Mouse (Mus musculus) frontal cortex, adult (tissue): Measurements from ENCODE around the gene Hoxc13.

Experiments used
- ATAC-seq: cut with Nextera tagmentation; 2 replicates; pipeline ENCODE4 v1.9.2; 2017; ENCODE audit warnings: mild to moderate bottlenecking, moderate library complexity, mixed read lengths; ENCODE audit not compliant: low TSS enrichment

Hoxc13 gene

DNA sequence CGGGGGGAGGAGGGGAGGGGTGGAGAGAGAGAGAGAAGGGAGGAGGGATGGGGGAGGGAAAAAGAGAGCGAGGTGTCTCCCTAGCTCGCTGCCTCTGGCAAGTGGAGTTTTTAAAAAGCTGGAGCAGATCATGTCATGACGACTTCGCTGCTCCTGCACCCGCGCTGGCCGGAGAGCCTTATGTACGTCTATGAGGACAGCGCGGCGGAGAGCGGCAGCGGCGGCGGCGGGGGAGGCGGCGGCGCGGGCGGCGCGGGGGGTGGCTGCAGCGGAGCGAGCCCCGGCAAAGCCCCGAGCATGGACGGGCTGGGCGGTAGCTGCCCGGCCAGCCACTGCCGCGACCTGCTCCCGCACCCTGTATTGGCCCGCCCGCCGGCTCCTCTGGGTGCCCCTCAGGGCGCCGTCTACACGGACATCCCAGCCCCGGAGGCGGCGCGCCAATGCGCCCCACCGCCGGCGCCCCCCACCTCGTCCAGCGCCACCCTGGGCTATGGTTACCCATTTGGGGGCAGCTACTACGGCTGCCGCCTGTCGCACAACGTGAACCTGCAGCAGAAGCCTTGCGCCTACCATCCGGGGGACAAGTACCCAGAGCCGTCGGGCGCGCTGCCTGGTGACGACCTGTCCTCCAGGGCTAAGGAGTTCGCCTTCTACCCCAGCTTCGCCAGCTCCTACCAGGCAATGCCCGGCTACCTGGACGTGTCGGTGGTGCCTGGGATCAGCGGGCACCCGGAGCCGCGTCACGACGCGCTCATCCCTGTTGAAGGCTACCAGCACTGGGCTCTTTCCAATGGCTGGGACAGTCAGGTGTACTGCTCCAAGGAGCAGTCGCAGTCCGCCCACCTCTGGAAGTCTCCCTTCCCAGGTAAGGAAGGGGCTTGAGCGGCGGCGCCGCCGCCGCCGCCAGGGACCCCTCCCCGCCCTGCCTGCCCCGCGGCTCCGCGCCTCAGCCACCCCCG is at the start of gene Hoxc13:
Hoxc13 (plus strand) TSS at position 51 of the 959 bp plus-strand sequence.
- no peak for ATAC-seq

DNA sequence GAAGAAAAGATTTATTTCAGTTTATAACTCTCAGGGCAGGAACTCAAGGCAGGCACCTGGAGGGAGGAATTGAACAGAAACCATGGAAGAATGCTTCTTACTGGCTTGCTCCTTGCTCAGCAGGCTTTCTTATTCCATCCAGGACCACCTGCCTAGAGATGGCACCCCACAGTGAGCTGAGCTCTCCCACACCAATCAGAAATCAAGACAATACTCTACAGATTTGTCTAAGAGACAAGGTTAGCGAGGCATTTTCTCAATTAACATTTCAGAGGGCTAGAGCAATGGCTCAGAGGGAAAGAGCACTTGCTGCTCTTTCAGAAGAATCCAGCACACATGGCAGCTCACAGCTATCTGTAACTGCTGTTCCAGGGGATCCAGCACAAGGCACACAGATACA is 35.1 kb upstream of the Hoxc13 start:
- no peak for ATAC-seq

DNA sequence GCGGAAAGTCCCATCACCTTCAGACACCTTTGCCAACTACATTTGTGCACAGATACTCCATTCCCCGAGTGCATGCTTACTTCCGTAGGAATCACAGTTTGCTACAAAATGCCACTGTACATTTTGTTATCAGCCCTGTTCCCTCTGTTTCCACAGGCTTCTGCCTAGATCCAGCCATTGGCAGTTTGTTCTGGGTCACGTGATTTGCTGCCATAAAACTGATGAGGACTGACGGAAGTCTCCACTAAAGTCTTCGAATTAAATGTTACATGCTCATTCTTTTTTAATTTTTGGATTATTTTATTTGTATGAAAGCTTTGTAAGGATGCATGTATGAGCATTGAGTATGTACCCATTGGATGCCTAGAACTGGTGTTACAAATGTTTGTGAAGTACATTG is 25.8 kb upstream of the Hoxc13 start:
- no peak for ATAC-seq

DNA sequence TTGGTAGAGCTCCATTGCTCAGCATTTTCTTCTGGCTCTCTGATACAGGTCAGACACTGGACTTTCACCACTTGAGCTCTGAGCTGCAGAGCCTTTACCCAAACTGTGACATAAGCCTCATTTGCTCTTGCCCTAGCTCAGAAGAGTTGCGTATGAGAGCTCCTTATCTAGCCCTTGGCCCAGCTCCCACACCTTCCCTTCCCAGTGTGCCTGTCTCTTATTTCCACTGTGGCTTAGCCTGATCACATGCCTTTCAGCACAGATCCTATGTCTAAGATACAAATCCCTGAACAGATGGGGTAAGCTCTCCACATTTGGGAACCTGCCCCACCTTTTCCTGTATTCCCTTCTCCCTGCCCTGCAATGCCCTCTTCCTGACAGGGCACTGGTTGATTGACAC is 16.0 kb upstream of the Hoxc13 start:
- ATAC-seq, result no peak

DNA sequence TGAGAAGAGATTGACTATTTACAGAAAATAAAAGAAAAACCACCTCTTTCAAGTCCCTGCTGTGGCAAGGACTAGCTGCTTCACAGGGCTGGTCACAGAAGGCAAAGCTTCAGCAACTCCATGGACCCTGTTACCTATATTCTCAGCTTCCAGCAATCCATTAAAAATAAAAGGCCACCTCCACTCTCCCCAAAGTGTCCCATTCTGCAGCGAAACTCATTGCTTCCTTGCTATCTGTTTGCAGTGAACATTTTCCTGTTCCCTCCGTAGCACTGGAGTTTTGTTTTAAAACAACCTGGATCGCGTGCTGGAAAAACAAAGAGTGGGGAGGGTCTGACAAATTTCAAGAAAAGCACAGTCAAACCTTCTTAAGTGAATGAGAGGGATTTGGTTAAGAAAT is 11.4 kb upstream of the Hoxc13 start:
- ATAC-seq, result no peak

DNA sequence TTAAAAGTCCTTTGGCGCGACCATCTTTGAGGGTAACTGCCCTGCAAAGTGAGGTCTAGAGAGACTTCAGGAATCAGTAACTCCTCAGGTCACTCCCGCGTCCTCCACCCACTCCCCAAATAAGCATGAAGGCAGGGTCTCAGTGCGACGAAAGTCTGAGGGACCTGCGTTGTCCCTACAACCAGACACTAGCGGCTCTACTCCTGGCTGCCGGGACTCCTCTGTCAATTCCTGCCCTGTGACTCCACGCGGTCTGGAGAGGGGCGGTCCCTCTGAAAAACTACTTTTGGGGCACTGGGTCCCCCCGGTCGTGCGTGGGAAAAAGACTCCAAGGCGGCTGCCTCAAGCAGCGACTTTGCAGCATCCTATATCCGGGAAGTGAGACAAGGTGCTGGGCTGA is 10.9 kb upstream of the Hoxc13 start:
- no peak for ATAC-seq

DNA sequence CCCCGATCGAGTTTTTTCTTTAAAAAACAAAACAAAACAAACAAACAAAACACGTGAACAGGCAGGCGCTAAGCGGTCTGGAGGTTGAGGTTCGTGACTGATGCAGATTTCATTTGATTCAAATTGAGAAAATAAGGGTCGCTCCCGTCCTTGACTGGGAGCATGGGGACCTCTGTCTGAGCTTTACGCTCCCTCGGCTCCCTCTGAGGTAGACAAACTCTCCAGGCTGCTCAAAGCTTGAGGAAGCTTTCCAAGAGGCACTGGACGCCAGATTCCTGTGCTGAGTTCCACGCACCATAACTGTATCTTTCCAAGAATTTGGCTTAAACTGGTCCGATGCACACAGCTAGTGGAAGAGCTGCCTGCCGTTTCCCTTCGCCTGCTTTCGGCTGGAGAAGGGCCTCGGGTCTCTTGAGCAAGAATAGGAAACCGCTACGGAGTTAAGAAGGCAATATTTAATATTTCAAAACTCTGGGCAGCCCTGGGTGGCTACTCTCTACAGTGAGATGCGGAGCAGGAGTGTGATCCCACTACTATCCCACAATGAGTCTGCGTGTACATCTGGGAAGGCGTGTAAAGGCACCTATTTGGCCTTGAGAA is 10.3 kb upstream of the Hoxc13 start:
- no peak for ATAC-seq

DNA sequence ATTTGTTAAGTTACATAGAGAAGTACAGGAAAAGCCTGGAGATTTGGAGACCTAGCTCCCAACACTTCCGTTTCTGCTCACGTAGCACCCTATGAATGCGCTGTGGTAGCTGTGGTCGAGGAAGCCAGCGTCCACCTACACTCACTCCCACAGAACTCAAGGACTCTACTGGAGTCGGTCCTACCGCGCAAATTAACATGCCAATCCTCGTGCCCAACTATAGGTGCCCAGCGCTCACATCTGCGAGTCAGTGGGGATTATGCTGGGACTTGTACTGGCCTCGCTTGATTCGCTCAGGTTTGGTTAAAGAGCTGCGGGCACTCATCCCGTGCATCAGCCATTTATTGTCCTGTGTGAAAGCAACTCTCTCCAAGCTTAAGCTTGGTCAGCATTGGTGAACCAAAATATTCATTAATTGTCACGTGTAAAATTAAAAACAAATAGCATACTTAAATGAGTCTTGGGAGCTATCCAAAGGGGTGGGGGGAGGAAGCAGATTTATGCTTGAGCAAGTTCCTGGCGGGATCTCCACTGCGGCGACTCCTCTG is 7.8 kb upstream of the Hoxc13 start:
- no peak for ATAC-seq

DNA sequence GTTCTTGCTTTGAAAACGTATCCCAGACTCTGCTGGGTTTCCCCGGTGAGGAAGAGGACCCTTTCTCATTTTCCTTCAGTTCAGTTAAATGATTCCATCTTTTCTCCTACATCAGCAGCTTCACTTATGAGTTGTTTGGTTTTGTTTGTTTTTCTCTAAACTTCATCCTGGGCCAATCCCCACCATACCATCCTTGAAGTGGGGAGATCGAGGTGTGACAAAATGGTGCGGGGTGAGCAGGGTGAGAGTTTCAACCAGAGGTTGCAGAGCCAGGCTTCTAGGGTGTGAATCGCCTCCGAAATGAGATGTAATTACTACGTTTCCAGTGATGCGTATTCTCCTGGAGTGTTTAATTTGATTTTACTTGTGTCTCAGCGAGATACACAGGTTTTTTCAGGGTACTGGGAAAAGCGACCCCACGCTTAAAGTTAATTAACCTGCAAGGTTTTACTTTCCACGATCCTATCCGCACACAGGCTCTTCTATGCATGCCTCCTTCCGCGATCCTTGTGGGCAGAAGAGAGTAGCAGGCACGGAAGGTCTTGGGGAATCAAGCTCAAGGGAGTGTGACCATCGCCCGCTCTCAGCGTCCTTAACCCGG is 2.8 kb upstream of the Hoxc13 start:
- no peak for ATAC-seq

DNA sequence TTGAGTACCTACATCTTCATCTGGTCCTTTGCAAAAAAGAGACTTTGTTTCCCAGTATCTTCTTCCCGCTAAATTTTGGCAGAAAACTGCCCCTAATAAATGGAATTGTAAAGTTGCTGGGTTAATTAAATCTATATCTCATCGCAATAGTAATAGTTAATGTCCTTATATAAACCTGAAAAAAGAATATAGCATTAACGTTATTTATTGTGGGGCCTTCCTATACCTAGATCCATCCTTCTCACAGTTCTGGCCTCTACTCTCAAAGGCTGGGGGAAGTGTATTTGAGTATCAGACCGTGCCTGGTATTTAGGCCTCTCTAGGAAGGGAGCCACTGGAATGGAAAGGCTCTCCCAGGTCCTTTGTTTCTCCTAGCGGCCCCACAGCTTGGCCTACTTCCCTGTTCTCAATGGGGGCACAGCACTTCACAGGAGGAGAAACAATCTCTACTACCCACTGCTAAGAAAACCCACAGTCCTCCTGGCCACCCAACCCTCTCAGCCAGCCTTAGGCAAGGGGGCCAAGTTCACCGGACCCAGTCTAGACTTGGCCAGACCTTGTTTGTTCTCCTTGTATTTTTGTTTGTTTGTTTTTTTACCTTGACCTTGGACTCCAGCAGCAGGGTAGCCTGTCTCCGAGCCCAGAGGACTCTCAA is 2.2 kb upstream of the Hoxc13 start:
- no peak for ATAC-seq

DNA sequence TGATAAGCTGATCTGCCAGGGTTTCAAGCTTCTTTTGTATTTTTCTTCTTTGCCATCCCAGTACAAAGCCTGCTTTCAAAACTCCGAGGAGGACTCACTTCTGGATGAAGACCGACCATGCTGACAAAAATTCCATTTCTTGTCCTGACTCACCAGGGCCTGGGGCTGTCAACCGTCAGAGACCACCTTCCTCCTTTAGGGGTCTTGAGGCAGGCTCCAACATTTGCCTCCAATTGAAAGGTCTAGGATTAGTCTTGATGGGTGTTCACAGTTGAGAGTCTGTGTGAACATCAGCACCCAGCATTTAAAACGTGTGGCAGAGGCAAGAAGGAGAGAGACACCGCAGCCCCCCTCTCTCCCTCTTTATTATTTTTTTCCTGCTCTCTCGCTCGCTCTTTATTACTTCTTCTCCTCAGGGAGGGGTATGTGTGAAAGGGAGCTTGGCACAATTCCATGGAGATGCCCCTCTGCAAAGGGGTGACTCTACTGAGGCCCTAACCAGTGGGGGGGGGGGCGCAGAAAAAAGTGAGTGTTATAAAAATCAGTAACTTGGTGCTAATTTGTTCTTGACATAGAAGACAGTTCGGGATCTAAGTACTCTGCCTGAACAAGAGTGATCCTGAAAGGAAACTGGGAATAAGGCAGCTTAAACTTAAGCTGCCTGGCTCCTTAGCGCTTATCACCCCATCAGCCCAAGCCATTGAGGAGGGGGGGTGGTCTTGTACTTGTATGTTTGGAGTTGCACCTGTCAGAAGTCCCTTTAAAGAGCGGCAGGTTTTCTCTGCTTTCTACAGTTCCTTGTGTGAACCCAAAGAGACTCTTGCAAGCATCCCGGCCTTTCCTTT is 1.3 kb upstream of the Hoxc13 start:
- ATAC-seq, result no peak

DNA sequence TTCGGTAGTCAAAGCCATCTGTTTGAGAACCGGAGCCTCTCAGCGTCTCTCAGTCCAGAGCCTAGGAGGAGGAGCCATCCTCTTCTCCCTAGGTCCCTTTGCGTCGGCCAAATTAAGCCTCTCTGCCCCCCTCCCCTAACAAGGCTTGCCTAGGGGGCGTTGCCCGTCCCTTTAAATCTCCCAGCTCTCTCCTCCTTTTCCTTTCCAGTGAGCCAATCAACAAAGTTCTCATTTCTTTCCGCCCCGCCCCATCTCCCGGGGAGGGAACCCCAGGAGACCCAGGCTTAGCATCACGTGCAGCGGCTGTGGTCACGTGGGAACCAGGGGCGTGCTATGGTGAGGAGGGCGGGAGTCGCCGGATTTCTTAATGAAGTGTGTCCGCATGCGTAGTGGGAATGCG is 284 bp upstream of the Hoxc13 start:
- no peak for ATAC-seq

DNA sequence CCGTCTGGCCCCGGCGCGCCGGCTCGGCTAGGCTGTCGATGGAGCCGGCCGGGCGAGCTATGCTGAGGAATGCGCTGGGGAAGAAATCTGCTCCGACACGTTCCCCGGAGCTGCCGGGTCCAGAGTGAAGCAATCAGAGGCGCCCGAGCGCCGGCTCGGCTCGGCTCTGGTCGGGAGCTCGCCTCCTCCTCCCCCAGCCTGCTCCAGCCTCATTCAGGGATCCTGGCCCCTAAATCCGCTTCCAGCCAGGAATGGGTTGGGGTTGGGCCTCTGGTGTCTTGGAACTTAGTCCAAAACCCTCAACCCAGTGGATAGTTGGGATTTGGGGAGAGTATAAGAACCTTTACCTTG is 1.1 kb downstream of the Hoxc13 start:
- no peak for ATAC-seq

DNA sequence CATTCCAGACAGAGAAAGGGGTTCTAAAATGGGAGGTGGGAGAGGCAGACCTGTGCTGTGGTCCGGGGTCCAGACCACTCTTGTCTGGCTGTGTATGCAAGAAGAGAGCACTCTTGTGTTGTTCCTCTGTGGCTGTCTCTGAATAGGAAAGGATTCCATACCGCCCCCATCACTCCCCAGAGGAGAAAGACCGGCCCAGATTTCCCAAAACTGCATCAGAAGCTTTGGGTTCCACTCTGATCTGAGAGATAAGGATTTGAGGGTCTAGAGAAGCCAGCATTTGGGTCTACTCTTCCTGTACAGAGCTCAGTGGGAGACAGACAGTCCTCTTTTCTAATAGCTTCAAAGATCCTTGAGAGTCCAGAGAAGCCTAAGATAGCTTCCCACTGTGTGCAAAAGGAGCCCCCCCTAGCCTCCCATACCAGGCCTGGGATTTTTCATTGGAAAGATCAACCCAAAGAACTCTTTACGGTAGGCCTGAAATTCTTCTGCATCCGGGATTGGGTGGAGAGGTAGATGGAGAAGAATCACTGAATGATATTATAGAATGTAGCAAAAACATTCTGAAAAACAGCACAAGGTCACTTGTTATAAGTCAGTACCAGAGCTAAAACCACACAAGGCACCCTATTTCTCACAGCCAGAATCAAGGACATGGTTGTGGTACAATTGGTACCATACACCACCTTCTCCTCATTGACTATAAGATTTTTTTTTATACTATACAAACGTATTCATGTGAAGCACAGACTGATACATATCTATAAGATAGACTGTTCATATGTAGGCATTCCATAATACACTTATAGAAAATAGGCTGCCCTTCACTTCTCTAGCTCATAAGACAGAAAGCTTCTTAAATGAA is 2.0 kb downstream of the Hoxc13 start:
- no peak for ATAC-seq

DNA sequence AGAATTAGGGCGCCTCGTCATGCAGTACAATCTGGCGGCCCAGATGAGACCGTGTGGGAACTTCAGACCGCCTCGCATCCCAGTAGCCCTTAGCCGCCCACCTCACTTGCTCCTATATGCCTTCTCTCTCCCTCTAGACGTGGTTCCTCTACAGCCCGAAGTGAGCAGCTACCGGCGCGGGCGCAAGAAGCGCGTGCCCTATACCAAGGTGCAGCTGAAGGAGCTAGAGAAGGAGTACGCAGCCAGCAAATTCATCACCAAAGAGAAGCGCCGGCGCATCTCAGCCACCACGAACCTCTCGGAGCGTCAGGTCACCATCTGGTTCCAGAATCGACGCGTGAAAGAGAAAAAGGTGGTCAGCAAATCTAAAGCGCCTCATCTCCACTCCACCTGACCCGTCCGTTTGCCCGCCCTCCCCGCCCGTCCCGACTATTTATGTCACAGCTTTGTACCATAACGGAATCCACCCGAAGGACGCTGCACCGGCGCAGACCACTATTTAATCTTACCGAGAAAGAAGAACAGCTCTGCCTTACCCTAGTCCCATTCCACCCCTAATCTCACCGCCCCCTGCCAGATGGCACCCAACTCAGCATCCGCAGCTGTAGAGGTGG is 6.2 kb downstream of the Hoxc13 start:
- ATAC-seq, result no peak

DNA sequence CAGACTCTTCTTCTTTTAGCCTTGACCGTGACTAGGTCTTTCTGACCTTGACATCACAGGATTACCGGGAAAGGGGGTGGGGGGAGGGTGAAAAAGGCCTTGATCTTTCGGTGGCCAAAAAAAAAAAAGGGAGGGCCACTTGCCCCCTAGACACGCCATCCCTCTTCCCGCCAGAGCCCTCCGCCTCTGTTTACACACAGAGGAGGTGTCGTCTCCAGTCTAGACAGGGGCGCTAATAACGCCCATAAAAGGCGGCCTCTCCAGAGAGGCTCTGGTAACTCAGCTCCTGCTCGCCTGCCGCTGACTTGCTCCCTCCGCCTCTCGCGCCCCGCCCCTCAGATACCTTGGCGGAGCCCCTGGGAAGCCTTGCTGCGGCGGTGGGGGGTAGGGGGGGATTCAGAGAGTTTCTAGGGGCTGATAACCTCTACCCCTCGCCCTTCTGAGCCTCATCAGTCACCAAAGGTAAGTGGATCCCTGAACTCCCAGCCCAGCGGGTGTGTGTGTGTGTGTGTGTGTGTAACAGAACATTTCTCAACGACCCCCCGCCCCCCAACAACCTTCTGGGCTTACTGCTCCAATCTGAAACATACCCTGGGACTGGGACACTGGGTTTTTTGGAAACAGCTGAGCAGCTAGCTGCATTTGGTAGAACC is 10.9 kb downstream of the Hoxc13 start:
- ATAC-seq, result no peak

DNA sequence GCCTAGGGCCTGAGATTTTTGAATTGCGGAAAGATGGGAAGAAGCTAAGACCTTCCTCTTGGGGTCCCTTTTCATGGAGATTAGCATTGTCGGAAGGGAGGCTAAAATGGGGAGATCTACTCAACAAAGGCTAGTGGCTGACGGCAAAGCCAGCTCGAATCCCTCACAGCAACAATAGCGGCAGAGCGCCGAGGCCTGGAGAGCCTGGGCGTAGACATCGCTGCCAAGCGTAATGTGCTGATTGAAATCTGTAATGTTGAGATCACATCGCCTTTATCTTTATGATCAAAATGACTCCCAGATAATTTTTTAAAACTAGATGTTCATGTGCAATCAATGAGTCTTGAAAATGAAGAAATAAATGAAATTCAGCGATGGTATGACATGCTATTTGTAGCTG is 13.5 kb downstream of the Hoxc13 start:
- ATAC-seq, result no peak

DNA sequence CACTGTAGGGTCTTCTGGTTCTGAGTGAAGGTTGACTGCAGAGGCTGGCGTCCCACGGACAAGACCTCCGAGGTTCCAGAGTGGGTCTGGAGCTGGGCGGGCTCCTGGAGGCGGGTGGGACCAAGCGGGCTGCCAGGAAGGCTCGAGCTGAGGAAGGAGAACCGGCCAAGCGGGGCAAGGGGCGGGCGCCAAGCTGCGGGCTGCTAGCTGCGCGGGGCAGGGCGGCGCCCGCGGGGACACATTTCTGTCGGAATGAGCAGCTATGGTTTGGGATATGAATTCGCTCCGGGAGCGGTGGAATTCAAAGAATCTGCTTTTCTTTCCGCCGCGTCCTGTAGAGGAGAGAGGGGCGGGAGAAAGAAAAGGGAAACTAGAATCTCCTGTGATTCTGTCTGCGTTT is 14.0 kb downstream of the Hoxc13 start:
- ATAC-seq, result no peak

DNA sequence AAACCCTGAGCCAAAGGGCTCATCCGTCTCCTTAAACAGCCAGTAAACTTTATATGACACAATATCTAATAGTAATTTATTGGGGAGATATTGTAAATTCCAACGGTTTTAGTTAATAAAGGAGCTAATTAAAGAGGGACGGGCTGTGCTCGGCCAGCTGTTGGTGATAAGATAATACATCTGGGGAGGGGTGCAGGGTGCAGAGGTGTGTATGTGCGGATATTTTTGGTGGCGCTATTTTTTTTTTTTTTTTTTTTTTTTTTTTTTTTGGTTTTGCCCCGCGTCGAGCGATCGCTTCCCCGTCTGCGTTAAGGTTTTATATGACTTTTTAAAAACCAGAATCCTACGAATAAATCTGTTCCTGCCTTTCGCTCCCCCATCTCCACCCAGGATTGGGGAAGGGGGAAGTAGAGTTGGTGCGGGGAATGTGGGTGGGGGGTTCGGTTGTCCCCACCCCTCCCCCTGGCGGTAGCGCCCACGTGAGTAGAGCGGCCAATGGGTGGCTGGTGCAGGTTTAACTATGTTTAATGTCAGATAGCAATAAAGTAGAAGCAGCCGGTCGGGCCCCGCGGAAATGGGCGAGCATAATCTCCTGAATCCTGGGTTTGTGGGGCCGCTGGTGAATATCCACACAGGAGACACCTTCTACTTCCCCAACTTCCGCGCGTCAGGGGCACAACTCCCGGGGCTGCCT is 15.5 kb downstream of the Hoxc13 start, which contains the start of gene Hoxc12:
Hoxc12 (plus strand) TSS at position 479 of the 694 bp plus-strand sequence.
- ATAC-seq, result no peak
